Mouse (Mus musculus) spleen, postnatal 36 days (tissue): ENCODE measurements around the gene Nr1h4.

Experiments used
- DNase-seq, 2 experiments: peaks; one replicate each; pipeline ENCODE4 v3.0.0; 2022; ENCODE audit warnings: low spot score in 2 of 2, mixed read lengths in 1 of 2

Nr1h4 gene

DNA sequence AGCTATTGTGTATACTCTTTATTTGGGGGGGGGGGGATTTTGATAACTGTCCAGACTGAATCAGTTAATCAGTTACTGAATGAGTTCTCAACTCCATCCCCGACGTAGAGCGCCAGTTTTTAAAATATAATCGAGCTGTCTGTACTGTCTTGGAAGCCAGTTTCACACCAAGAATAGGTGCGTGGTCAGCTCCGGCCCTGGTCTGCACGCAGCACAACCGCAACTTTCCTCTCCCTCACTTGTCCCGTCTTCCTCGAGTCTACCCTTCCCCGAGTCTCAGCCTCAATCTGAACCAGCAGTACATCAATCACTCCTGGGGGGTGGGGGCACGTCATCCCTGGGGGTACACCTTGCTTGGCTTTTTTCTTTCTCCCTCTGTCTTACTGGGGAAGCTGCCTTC, 98.0 kb downstream of the Nr1h4 start:
- DNase-seq = no peak

DNA sequence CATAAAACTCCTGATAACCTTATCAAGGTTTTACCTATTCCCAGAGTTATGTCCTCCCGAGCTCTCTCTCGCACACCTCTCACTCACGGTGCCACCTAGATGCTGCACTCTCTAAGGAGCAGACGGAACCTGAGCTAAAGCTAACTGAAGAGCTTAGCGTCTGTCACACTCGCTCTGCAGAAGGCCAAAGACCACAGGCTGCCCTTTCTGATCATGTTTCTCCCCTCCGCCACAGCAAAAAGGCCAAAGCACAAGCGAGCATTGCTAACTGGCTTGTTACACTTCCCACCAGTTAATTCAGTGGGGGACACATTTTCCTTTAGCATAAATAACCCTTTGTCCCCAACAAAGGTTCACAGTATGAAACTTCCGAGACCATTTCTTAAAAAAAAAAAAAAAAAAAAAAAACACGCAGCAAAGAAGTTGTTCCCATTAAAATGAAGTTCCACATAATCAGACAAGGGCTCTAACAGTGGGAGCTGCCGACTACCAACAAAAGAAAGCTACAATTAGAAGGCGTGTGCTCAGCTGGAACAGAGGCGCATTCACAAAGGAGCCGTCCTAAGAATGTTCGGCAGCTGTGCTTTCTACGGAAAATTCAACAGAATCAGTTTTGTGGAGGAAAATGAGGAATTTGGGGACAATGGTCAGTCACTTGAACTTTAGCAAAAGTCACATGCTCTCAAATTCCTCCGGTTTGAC, 98.7 kb downstream of the Nr1h4 start:
- no peak for DNase-seq

DNA sequence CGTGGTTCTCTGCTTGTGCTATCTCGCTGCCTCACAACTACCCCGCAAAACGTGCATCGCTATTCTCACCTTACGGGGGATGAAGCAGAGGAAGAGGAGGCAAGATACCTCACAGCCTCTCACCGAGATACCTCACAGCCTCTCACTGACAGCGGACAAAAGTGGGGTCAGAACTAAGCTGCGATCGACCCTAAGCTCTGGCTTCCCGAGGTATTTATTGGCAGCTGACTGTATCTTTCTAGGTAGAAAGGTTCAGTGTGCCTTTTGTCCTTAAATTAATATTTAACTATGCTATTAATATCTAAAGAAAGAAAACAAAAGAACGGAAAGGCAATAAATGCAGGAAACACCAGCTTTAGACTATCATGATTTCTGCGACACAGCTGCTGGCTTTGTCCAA, 100.6 kb downstream of the Nr1h4 start:
- DNase-seq = no peak

DNA sequence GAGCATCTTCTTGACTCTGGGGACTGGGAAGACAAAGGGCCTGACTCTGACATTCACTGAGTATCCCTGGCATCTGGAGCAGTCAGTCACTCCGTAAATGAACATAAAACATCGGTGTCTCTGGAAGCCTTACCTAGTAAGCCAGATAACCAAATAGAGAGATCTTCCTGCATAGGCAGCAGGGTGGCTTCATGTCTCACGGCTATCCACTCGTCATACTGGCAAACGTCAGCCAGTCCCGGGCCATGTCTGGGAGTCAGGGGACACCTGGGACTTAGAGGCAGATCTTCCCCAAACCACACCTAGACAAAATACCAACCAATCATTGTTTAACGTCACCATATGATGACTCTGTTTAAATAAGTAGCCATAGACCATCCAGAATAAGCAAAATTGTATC, 102.6 kb downstream of the Nr1h4 start:
- DNase-seq = no peak

DNA sequence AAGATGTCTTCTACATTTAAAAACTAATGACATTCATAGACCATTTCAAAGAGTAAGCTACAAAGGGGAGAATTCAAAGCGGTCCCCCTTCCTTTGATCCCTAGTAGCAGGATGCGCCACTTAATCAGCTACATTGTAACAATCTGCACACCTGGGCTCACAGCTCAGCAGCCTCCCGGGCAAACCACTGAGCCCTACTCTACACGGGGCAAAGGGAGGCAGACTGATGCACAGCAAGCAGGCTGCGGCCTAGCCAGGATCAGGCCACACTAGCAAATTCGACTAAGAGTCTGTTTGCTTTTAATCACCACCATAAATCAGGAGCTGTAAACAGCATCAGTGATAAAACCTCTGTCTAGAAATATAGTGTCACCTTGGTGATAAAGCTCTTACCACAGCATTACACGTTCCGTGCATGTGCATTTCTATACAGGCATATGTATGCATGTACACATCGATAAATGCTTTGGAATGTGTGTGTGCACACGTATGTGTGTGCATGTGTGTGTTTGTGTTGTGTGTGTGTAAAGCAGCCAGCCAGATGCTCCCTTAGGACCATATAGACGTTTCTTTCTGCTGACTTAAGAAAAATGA, 108.5 kb downstream of the Nr1h4 start:
- DNase-seq = no peak

DNA sequence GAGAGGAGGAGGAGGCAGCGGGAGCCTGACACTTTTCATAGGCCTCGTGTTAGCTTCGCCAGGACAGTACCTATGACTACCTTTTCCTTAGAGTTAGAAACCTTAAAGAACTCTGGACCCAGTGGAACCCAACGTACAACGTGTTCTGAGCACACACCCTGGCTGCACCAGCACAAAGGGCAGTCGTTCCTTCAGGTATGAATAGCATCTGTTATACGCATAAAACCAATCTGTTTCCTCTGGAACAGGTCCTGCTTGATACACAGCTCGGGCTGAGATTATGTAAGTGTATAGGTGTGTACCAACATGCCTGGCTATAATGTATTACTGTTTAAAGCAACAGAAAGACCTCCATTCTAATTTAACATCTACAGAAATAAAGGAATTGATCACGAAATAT, 109.2 kb downstream of the Nr1h4 start:
- no peak for DNase-seq

DNA sequence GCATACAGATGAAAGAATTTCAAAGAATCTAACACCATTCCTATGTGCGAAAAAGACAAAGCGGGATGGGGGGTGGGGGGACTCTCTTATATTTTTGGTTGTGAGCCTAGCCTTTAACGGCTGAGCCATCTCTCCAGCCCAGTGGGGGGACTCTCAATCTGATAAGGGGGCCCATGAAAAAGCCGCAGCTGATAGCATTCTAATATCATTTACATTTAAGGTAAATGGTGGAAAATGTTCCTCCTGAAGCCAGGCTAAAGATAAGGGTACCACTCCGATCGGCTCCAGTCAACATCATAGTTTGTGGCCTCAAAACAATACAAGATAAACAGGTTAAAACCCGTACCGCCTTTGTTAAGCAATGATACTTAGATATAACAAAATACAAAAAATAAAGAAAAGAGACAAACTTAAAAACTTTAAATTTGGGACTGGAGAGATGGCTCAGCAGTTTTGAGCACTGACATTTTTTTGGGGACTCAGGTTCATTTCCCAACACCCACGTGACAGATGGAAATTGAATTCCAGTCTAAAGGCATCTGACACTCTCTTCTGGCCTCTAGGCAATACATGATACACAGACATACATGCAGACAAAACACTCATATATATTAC, 110.1 kb downstream of the Nr1h4 start:
- no peak for DNase-seq

DNA sequence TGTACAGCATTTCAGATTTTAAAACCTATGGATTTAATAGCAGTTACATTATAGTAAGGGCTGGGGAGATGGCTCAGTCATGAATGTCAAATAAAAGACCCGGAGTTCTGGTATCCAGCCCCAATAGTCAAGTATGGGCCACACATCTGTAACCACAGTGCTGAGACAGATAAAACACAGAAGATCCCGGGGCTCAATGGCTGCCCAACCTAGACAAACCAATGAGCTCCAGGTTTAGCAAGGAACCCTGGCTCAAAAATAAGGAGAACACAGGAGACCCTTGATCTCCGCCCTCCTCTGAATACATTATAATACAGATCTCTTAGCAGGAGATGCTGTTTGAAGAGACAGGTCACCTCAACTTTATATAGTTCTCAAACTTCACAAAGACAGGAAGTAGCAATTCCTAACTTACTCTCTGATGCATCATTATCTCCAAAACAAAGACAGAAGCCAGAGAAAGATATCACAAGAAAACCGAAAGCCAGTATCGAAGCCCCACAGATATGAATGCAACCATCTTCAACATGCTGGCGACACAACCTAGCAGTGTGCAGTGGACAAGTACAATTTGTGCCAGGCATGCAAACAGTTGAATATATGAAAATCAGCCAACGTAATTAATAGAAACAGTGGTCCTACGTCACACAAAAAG, 110.8 kb downstream of the Nr1h4 start:
- no peak for DNase-seq

DNA sequence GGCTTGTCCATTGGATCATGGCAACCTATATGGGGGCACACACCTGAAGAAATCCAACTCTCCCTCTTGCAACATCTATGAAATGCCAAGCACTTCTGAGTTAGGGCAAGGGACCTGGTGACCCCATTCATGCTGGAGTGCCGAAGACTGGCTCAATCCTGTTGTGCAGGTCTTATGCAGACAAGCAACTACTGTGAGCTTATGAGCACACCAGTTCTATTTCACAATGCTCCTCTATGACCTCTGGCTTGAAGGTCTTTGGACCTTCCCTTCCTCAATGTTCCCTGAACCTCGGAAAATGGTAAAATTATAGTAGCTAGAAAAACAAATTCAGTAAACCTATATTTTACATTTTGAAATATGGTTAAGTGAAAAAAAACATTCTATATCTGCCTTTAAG, 115.4 kb downstream of the Nr1h4 start:
- DNase-seq = no peak

DNA sequence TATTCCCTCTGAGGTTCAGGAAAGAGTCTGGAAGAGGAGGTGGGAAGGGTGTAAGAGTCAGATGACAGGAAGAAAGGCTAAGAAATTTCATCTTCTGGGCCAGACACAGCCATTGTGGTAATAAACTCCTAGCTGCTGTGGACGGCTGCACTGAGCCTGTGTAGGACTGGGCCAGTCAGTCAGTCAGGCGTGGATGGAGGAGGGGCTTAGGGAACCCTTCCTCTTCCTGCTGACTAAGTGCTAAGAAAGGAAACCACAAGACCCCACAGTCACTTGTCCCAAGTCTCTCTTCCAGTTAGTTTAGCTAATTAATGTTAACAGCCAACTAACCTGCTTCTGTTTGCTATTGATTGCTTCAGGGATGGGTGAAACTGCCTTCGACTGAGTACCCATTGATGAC, 117.9 kb downstream of the Nr1h4 start:
- no peak for DNase-seq

DNA sequence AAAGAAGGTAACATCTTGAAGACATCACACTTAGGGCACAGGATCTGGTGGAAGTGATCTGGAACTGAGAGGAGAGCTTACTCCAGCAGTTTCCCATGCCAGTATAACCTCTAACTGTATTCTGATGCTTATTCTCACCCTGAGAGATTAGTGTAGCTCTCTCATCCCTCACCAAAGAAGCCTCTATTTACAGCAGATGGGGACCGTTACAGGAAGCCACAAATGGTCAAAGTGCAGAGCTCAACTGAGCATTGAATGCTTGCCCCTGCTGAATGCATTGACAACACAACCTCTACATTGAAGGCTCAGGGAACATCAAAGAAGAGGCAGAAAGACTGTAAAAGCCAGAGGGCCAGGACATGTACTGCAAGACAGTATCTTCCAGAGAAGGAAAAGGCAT, 125.8 kb downstream of the Nr1h4 start:
- no peak for DNase-seq

DNA sequence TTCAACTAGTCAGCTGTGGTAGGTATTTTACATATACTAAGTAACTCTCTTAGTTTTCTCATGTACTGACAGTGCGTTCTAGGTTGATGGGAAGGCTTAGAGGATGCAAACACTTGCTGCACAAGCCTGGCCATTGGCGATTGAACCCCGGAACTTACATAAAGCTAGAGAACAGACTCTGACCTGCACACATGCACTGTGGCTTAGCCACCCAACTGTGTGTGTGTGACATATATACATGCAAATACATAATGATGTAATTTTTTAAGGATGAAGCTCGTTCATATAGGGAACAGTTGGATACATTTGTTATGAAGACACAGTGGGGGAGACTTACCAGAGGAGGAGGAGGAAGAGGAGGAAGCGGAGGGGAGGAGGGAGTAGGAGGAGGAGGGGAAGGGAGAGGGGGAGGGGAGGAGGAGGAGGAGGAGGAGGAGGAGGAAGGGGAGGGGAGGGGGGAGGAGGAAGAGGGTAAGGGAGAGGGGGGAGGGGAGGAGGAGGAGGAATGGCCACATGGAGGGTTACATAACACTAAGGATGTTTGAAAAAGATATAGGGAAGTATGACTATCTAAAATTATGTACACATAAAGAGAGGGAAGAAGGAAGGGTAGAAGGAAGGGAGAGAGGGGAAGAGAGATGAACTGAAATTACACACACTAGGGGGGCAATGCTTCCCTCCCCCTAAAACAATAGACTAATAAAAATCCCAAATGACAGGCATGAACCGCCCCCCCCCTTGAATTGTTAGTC, 126.5 kb downstream of the Nr1h4 start:
- no peak for DNase-seq

DNA sequence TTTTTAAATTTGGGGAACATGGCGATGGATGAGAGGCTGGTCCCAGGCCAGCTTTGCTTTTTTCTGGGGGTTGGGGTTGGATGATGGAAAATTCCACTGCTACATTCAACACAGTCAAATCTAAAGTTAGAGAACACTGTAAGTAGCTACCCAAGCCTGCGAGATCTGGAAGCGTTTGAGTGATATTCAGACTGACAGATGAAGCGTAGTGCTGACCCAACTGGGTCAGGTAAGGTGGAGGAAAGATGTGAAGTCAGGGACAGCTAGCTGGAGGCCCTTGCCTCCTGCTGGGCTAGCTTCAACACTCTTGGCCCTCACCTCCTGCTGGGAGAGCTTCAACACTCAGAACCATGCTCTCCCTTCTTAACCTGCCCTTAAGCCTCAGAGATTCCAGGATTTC, 128.4 kb downstream of the Nr1h4 start:
- DNase-seq = no peak
